Mouse (Mus musculus) adrenal gland, postnatal 36 days (tissue): ENCODE measurements around the gene Slc25a21. TPM values are rescaled to one million over a fixed set of nuclear protein-coding genes. Genes with fewer than 3 reads are reported as not detected.

ENCODE experiments used
- DNase-seq, 2 experiments: peaks; one replicate each; pipeline ENCODE4 v3.0.0; 2021; ENCODE audit warnings: mixed read lengths in 1 of 2
- total RNA-seq, 2 experiments: library from RNA; stranded (reverse); gene quantifications; 2 replicates each; pipeline ENCODE4 v1.2.3; 2021

The Slc25a21 gene
- total RNA-seq, 2 experiments from 2014 or later: 0.26 to 0.69 TPM

DNA sequence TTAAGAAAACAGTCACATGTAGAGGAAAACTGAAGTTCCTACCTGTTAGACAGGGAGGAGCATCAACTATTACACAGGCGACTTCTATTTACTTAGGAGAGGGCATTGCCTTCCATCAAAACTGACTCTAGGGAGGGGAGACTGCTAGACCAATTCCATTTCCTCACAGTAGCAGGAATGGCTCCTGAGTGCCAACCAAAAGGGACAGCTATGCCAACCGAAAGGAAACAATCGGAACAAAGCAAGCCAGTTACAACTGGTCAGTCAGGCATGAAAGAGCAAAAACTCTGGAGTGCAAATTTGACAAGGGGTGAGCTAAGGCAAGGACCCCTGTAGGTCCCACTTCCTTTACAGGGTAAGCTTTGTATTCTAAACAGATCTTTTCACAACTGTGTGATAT, 319.5 kb downstream of the Slc25a21 start:
- DNase-seq: no peak

DNA sequence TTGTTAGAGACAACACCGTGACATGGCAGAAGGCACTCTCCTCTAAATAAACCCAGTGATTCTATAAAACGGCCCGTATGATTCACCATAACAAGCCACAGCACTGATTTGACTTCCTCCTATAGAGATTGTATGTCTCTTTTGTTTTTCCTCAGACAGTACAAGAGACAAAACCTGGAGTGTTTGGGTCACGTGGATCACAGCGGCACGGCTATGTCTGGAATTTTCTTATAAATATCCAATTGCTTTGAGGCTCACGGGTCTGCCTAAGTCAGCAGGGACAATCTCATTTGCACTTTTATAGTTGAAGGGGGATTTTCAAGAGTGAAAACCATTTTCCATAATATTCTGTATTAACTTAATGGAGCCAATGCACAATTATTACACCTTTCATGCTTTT, 320.7 kb downstream of the Slc25a21 start:
- DNase-seq: no peak

DNA sequence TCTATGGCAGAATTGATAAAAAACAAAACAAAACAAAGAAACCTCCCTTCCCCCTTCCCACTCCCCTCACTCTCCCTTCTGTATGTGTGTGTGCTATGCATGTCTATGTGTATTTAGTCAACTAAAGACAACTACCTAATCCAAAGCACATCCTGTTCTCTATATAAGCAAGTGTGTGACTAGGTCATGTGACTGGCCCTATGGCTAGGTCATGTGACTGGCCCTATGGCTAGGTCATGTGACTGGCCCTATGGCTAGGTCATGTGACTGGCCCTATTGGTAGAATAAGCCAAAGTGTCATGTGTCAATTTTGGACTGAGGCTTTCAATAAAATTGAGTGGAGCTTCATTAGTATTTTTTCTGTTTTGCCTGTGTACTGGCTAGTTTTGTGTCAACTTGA, 324.1 kb downstream of the Slc25a21 start:
- no peak for DNase-seq

DNA sequence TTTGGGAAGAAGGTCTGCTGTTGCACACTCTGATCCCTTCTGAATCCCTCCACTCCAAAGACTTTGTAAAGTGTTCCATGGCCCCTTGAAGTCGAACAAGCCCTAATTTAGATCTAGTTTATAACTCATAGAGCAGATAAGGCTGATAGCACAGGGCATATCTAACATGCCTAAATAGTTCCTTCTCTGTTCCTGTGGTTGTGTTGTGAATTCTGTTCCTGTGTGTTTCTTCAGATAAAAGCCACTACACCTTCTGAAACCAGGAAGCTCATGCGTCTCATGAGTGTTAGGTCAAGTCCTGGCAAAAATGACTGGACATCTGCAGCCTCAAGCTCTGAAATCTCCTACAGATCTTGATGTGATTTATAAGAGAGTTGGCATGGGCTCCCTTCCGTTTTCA, 326.7 kb downstream of the Slc25a21 start:
- no peak for DNase-seq

DNA sequence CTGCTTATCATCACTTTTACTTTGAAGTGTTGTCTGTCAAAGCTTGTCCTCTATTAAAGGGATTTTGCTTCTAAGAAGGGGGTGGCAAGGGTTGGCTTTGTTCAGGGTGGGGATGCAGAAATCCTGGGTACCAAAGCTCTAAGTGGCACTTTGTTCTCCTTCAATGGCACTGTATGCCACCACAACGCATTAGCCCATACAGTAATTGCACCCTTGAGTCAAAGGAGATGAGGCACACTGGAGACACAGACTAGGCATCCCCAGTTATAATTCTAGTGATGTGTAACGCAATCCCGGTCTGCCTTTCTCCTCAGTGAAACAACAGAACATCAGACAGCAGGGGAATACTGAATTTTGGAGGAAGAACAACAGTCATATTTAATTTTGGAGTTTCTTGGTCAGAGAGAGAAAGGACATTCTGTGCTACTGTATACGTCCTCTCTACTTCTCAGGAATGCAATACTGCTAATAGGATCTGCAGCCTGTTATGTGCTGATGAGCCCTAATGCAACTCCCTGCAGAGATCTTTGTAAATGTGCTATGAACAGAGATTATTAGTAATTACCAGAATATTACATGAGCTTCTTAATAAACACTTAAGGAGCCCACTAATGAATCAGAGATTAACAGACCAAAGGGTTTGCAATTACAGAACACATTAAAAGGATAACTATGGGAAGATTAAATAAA, 333.3 kb downstream of the Slc25a21 start:
- DNase-seq: no peak

DNA sequence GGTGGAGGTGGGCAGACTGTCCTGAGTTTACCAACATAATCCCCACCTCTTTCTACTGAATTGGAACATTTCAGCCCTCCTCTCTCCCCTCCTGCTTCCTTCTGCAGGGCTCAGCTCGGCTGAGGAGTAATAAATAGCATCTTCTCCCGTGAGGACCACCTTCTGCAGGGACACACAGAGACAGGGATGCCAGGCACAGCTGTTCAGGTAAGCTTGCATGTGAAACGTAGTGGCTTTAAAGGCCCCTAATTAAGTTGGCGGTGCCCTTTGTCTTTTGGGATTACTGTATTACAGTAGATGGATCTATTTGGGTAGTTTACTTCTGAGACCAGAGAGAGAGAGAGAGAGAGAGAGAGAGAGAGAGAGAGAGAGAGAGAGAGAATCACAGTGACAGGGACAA, 344.6 kb downstream of the Slc25a21 start:
- DNase-seq: no peak

DNA sequence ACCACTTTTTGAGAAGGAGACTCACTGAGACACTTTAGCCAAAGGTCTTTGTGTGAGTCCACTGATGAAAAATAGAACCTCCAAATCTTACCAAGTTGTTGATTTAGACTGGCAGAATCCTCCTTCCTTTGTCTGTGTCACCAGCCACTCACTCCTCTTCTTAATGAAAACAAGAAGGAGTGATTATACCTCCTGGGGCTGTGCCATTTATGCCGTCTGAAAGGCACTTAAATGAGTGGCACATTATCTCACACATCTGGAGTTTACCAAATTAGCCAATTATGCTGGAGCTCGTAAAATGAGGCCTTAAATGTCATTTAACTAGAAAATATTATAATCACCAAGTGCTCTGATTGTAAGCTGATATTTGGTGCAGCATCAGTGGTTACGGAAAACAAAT, 345.8 kb downstream of the Slc25a21 start:
- DNase-seq: no peak

DNA sequence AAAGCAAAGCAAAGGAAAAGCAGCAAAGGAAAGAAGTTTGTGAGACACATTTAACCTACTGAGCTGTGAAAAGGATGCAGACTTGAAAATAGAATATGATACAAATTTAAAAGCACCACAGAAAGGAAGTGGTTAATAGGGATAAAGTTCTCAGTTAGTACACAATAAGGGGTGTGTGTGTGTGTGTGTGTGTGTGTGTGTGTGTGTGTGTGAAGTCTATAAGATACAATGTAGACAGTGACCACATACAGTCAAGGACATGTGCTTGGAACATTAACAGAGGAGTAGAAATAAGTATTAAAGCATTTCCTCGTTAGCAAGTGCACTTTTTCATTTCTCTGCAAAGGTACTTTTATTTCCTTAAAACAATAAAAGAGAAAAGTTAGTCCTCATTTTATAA, 367.3 kb downstream of the Slc25a21 start:
- DNase-seq: no peak

DNA sequence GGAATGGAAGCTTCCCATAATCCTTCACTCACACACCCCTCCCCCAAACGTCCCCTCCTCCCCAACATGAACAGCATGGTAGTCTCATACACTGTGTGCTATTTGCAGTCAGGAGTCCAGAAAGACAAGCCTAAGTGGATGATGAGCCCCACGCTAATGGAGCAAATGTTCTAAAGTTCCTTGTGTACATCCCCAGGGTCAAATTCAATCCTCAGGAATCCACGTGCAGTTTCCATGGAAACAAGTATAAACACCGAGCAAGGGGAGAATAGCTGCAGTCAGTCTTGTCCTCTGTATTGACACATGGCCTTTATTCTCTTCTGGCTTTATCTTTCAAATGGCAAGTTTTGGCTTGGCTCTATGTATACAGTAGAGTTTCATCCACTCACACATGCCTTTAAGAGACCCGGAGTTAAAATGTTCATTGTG, 367.8 kb downstream of the Slc25a21 start:
- no peak for DNase-seq

DNA sequence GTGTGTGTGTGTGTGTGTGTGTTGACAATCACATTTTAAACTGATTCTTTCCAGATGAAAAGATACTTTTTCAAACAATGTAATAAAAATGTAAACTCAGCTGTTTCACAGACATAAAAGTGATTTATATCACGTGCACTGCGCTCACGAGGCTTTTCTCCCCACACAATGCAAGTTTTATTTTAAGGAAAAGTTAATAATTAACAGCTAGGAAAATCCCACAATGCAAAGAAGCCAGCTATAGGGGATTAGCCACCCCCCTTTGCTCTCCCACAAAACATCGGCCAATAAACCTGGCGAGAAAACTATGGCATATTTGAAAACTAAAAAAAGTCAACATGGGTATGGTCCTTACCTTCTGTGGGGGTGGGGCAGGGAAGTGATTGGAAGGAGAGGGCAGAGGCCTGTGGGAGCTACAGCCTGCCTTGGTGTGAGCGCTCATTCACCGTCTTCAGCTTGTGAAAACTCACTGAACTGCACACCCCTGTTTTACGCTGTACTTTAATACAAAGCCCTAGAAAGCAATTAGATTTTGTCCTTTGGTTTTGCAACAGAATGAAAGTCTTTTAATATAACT, 369.4 kb downstream of the Slc25a21 start:
- no peak for DNase-seq

DNA sequence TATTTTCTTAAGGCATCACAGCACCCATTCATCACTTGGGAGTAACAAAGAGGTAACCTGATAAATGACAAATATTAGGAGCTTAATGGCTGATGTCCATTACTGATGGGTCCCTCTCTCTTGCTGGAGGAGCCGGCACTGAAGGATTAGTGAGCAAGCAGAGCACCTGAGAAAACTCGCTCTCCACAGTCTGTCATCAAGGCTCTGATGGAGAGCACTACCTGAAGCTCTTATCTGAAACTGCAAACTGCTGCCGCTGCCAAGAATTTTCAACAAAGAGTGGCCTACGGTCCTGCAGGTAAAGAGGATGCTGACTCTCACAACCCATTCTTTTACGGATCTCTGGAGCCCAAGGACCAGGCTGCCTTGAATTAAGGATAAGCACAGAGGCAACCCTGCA, 372.6 kb downstream of the Slc25a21 start:
- no peak for DNase-seq

DNA sequence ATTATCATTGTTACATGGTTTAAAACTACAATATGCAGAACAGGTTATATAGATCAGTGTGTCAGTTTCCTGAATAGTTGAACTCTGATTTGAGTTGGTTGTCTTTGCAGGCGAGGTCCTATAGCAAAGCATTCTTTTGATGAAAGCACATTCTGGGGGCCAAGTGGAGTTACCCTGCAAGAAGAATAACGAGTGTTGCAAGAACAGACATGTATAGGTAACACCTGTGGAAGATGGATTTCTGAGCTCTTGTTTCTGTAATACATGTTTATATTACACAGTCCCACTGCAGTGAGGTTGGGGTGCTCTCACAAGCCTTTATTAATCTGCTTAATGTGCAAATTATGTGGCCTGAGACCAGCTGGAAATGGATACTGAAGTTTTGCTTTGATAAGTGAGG, 375.1 kb downstream of the Slc25a21 start:
- no peak for DNase-seq

DNA sequence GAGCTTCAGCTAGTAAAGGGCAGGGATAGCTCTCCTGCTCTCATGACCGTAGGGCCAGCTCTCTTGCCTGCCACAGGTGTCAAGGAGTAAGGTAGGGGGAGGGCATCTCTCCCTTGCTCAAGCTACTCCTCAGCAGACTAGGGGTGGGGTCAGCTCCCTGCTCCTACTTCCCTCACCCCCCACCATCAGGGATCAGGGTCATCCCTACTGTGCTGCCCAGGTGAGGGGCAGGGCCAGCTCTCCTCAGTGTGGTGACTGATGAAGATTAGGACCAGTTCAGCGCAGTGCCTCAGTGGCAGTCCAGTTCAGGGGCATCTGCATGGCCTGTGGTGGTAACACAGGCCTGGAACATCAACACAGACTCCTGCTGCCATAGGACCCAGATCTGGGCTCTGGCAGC, 376.7 kb downstream of the Slc25a21 start:
- DNase-seq: no peak

DNA sequence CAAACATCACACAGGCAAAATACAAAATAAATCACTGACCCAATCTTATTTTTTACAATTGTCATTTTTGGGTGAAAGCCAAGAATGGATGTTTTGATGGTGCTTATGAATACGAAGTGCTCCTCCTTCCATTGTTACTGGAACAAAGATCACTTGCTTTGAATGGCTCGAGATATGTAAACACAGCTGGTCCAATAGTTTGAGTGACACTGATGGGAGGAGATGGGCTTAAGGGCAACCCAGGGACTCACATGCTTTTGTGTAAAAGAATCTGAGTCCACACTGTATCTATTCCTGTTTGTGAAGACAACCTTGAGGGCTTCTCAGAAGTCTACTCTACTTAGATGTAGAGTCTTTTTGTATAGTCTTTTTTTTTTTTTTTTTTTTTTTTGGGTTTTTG, 389.8 kb downstream of the Slc25a21 start:
- no peak for DNase-seq

DNA sequence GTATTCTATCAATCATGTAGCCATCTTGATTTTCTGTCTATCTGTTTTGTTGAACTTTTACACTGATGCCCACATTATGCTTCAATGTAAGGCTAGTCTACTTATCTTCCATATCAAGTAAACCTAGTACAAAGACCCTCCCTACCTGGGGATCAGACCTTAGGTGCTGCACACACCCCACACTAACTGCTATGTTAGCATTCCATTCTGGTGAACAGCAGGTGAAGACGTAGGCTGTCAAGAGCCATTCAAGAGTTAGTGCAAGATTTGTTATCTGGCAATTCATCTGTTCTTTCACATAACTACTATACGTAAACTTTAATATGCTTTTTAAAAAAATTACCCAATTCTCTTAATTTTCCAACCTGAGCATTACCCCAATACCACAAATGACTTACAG, 390.2 kb downstream of the Slc25a21 start:
- no peak for DNase-seq

DNA sequence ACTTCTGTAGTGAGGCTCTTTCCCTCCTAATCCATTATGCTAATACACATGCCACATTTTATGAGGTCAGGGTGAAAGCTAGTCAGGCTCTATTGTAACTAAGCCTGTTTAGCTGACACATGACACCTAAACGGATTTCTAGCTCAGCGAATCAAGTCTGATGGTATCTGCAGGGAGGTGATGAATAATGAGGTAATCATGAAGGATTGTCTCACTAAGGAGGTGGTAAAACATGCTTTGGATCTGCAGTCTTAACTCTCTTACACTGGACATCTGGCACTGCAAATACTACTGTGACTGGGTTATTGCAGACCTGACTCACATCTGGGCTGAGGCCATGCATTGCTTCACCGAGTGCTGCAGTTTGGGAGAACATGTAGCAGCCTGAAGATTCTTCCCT, 392.8 kb downstream of the Slc25a21 start:
- DNase-seq: no peak

DNA sequence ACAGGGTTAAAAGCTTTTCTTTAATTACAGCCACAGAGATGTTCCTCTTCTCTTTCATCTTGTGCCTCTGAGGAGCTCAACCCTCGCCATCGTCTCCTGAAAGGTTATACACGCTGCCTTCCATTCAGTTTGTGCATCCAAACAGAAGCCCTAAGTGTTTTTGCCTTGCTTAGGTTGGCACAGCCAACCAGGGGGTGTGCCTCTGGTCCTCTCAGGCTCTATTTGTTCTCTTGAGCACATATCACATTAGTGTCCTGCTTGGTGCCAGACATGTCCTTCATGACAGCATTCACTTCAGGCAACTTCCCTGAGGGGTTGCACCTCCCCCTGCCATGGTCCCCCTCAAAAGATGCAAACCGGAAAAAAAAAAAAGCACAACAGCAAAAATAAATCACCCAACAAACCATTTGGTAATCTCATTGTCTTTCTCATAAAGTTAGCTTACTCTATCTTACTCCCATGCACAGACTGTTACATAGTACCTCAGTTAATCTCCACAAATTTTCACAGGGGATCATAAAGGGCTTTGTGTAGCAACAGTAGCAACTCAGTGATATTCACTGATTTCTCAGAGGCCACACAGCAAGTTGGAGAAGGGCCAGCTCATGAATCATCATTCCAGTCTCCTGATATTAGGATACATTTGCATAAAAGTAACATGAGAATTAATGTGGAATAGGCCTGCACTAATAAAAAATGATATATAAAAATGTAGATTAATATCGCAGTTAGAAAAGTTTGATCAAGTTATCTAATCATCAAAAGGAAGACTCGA, 398.4 kb downstream of the Slc25a21 start:
- peak; percentile 18 to 34 for DNase-seq

DNA sequence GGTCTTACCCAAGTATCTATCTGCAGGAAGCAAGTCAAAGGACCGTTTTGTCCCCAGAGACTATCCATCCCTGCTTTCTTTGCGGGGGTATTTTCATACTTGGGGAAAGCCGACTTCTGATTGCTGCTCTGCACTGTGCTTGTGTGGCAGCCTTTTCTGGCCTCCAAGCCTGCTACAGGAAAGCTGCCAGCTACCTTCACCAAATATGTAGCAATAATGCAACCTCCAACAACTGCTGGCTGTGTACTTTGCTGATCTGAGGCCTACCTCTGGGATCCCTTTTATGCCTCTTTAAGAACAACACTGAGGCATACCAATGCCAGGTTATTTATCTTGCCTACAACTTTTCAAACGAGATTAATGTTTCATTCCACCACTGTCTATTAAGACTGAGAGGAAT, 408.0 kb downstream of the Slc25a21 start:
- DNase-seq: no peak

DNA sequence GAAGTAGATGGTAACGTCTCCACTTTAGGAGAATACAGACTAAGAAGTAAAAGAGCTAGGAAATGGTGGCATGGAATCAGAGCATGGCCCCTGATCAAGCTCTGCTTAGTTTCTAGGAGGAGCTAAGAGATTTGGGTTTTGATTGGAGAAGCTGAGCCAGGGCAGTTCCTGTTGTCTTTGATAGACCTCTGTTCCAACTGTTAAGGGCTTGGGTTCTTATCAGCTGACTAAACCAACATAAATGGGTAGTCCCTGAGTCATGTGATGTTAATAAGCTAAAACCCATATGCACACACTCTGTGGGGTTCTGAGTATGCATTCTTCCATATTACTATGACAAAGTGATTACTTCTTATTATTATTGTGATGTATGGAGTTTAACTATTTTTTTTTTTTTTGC, 412.0 kb downstream of the Slc25a21 start:
- no peak for DNase-seq

DNA sequence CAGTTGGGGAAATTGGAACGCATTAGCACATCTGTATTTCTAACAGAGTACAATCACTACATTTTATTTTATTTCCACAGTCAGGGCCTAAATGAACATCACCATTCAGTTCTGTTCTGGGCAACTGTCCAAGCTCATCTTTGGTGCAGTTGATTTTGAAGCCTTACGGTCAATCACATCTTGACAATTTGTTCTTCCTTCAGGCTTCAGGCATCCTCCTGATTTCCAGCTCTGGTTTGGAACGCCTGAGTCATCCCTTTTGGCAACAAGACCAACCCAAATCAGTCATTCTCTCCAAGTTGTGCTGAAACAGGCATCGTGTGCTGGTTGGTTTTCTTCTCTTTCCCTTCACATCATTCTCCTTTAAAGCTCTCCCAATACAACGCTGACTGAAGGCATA, 416.1 kb downstream of the Slc25a21 start:
- no peak for DNase-seq

DNA sequence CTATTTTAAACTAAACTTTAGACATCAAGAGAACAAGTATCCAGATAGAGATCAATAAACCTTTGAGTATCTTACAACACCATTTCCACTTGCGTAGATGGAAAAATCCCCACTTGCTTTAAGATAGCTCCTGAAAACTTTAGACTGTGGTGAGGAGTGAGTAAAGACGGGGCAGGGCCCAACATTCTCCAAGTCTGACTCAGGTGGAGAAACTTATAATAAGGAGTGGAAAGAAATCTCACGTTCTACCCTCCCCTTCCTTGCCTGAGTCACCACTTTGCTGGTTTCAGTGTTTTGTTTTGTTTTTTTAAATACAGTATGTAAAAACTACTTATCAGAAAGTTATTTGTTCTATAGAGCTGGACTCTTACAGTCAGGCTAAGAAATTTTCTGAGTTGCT, 417.7 kb downstream of the Slc25a21 start:
- no peak for DNase-seq

DNA sequence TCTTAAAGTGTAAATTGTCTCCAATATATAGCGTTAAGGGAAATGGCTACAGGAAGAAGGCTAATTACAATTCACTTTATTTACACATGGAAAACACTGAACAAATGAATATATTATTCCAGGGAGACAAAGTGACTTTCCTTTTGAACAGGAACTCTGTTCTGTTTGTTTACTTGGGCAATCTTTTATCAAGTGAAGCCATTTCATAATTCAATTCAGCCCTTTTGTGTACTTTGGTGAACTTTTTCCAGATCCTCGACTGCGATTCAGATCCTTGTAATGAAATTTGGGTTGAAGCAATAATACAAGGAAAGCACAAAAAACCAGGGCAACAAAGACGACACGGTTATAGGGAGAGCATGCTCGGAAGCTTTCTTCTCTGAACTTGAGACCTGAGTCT, 423.3 kb downstream of the Slc25a21 start:
- DNase-seq: no peak

DNA sequence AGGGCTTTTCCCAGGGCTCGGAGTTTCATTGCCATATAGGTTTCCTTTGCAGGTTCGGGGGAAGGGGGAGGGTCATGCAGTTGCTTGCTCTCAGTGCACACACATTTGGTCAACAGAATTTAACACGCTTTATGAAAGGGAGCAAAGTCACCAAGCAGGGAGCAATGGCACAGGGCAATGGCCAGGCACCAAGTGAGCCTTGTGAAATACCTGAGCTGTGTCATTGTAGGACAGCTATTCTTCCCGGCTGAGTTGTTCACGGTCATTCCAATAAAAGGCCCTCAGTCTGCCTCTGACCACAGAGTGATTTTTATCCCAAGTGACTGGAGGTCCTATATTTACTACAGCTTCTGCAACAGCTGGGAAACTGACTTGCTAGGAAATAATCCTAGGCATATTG, 427.9 kb downstream of the Slc25a21 start:
- no peak for DNase-seq

DNA sequence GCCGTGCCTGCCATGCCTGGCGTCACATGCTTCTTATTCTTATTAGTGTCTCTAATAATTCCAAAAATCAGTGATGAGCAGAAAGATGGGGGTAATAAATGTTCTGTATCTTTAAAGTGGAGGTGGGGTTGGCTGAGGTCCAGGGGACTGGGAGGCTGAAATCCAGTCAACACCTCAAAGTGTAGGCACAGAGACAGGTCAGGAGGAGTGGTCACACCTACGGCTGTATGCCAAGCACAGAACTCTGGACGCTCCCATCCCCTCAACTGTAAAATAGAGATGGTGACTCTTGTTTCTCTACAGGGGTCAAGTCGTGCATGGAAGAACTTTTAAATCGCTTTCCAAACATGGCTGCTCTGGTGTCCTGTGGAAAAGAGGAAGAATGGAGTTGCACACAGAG, 429.8 kb downstream of the Slc25a21 start:
- DNase-seq: no peak
